Mouse (Mus musculus) common myeloid progenitor, adult 5-6 weeks (primary cell): ENCODE data around the gene Kcnab3. TPM values are rescaled to one million over a fixed set of nuclear protein-coding genes. Genes with fewer than 3 reads are reported as not detected.

Source experiments
- ATAC-seq: replicated peaks from 2 replicates; pipeline ENCODE4 v1.8.0; 2016; ENCODE audit warnings: low read depth, mild to moderate bottlenecking, moderate TSS enrichment, inconsistent platforms; ENCODE audit not compliant: poor library complexity, severe bottlenecking
- total RNA-seq: library from RNA; stranded (forward); fragments of 200-1000, 187-1606 nt; gene quantifications from 2 replicates; pipeline ENCODE4 v1.2.3, GENCODE M21; 2017

Gene Kcnab3
- total RNA-seq, 1 experiment from 2014 or later = 0.05 TPM

DNA sequence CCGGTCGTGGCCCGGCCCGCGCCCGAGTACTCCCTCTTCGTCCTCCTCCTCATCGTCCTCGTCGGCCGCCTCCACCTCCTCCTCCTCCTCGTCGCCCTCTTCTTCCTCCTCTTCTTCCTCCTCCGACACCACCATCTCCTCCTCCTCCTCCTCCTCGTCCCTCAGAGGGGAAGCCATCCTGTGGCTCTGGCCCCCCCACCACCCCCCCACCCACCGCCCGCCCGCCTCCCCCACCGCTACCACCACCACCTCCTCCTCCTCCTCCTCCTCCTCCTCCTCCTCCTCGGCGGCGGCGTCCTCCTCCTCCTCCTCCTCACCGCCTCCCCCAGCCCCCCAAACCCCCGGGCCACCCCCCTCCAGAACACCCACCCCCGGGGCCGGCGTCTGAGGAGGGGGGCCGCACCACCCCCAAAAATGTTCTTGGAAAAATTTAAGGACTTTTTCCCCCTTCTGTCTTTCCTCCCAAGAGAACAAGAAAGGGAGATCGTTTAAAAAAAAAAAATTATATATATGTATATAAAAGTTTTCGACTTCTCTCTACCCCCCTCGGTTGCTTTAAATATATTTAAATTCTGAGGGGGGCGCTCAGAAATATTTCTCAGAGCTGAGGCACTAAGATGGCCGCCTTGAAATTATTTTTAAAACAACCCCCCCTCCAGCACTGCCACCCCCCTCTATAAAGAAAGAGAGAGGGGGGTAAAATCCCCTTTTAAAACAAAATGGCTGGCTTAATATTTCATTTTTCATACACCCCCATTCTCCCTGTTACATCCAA, 43.3 kb downstream of the Kcnab3 start, which contains the start of gene Chd3:
Gene Chd3, minus strand, starts transcription at position 192 of the 775 bp plus-strand sequence.
- ATAC-seq = no peak

DNA sequence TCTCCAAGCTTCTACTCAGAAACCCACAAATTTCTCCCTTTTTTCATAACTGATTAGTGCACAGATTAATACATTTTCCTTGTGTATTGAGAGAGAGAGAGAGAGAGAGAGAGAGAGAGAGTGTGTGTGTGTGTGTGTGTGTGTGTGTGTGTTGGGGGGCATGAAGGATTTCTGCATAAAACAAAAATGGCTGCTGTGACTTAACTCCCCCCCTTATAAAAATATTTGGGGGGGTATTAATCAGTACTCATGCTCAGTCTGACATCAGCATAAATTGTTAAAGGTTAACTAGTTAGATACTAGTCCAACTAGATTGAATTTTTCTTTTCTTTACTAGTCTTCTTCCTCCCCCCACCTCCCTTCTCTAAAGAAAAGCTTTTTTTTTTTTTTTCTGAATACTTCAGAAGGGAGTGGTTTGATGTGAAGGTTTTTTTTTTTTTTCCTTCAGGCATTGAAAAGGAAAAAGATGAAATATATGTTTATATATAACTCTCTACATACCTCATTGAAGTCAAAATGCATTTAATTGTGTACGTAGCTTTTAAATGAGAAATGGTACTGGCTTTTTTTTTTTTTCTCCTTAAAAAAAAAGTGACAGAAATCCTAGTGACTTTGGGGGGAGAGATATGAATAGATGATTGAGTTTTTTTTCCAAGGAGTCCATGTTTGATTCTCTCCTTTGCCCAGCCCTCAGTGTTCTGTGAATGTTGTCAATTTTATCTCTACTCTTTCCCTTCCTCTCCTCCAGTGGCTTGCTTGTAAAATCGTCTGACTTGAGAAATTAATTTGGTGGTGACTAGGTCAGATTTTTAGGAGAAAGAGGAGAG, 44.1 kb downstream of the Kcnab3 start:
- no peak for ATAC-seq

DNA sequence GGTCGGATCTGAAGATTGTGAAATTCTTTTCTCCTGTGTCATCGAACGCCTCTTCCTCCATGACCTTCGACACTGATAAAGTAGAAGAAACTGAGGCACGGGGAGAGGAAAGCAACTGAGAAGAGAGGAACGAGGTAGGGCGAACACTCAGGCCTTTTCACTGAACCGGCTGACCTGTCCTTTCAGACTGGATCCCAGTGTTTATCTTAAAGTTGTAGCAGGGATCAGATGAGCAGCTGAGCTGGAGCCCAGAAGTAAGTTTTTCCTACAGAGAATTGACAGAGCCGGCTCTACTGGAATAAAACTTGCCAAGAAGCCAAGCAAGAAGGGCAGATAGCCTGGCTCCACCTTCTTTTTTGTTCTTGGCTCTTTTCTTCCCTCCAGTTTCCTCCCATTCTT, 44.8 kb downstream of the Kcnab3 start:
- no peak for ATAC-seq

DNA sequence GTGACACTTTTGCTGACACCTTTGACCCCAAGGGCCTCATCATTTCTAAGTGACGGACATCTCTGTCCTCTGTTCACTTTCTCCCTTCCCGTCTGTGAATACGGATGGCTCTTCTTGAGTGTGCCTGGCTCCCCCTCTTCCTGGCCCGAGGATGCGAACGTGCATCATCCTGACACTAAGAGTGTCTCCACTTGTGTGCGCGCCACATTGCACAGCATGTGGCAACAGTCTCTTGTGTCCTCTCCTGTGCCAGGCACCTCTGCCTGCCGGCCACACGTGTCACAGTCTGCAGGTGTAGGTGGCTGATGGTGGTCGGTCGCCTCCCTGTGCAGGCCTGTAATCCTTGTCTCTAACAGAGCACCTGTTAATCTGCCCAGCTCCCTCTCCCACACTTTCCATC, 45.5 kb downstream of the Kcnab3 start:
- no peak for ATAC-seq

DNA sequence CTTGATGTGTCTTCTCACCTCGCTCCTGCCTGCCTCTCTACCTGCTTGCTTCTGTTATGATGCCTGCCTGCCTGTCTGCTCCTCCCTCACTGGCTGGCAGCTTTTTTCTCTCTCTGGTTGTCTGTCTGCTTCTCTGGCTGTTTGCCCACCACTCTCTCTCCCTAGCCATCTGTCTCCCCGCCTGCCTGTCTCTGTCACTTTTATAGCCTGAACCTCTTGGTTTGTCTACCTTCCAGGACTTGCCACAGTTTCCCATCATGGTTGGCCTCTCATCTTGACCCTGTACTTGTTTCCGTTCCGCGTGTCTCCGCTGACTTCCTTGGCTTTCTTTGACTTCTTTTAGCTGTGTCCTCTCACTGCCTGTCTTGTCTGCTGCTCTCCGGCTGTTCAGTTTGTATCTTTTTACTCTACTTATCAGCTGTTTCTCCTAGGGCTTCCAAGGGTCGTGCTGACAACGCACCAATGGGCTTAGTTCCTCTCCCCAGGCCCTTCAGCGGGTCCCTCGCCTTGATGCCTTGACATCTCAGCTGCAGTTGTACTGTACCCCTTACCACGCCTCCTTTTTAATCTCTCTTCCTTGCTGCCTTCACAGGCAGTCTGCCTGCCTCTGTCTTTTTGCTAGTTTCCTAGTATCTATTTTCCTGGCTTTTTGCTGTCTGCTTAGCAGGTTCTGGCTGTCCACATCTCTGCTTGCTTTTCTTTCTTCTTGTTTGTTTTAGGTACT, 46.2 kb downstream of the Kcnab3 start:
- peak; percentile 48; the same call in 1 of the 2 replicates for ATAC-seq

DNA sequence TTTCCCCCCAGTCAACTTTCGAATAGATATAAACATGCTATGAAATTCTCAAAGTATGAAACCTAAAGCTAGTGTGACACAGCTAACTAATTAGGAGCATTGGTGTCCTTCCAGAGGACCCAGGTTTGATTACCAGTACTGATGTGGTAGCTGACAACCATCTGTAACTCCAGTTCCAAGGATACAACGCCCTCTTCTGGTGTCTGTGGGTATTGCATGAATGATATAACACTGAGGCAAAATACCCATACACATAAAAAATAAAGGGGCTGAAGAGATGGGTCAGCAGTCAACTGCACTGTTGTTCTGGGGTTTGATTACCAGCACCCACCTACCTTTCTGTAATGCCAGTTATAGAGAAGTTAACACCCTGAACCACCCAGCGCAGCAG, 46.7 kb downstream of the Kcnab3 start:
- no peak for ATAC-seq

DNA sequence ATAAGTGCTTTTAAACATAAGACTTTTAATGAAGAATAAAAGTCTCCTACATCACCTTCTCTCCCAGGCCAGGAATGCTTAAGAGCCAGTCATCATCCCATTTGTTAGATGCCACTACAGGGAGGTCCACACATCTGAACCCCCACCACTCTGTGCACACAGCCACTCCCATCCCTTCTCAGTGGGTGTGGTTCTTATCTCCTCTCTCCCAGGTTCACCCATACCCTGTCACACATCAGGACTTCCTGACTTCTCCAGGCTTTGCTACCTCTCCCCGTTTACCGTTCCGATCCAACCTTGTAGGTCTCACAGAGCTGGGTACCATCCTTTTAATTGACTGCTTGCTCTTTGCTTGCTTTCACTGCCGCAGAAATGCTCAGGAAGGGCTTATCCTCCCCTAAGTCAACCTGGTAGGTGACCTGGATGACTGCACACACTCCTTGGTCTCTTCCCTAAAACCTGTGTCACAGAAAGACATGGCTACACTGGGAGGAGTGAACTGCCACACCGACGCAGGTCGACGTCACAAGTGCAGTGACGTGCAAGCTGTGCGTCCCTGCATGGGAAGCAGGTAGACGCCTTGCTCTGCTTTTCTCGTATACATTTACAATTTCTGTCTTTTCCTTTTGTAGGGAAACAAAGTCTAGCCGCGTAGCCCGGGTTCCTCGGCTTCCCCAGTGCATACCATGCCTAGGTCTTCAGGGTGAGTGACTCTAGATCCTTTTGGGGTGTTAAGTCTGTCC, 47.3 kb downstream of the Kcnab3 start:
- no peak for ATAC-seq

DNA sequence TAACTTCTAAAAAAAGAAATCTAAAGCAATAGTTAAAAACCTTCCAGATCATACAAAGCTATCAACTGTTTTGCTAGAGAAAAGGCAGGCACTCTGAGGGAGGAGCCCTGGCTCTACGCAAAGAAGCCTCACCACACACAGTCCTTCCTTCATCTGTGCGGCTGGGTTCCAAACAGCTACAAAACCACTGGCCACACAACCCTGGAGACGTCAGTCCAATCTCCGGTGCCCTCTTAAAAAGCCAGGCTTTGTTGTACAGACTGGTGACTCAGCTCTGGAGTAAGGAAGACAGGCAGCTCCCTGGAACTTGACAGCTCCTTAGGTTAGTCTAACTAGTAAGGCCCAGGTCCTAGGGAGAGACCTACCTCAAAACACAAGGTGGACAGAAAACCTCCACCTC, 49.6 kb downstream of the Kcnab3 start:
- ATAC-seq = peak; percentile 33; the same call in 1 of the 2 replicates

DNA sequence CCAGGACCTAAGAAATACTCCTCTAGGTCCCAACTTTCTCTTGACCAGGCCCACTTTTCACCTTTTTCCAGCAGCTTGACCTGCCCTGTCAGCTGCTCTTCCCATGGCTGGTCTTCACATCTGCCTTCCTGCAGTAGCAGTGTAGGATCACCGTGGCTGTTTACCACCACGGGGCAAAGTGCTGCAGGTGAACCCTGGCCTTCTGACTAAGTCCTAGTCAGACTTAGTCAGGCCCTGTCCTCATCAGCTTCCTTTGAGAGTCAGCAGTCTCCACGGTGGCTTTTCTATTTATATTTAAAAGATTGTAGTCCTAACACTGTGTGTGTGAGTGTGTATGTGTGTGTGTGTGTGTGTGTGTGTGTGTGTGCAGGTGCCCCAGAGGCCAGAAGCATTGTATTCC, 51.7 kb downstream of the Kcnab3 start:
- ATAC-seq = no peak

DNA sequence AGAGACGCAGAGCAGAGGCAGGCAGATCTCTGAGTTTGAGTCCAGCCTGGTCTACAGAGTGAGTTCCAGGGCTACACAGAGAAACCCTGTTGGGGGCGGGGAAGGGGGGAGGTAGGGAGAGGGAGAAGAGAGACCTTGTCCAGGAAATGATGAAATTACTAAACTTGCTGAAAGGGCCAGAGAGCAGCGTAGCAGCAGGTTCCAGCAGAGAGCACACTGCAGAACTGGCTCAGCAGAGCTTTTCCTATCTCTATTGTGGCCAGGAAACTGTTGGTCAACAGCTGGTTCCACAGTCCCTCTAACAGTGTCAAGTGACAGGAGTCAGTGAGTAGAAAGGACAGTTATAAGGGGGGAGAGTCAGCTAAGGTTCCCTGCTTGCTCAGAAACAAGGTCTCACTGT, 53.5 kb downstream of the Kcnab3 start:
- ATAC-seq = peak; percentile 74; the same call in 1 of the 2 replicates

DNA sequence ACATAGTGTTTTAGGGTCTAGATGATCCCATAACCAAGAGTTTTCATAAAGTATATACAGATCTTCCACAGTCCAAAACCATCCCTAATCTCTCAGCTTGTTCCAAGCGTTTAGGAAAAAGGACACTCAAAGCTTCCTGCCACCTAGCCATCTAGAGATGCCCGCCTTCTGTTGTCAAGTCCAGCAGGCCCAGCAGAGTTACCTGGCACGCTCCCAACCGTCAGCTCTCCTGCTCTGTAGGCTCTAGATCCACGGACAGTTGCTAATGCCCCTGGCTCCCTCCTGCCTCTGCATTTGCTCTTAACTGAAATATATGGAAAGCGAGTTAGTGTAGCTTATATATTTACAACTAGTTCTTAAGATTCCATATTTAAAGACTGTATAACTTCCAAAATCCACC, 55.3 kb downstream of the Kcnab3 start:
- ATAC-seq = no peak

Other genes starting within 250 kb of the Kcnab3 start
- gene Vamp2, start 237.8 kb upstream of the Kcnab3 start, total RNA-seq = 7.1 and 10.0 TPM in 2 replicates
- 9.3 and 16.9 TPM in 2 replicates for gene Per1, start 231.0 kb upstream of the Kcnab3 start, total RNA-seq
- gene Hes7, start 205.9 kb upstream of the Kcnab3 start, total RNA-seq = not detected in 2 replicates
- not detected in 2 replicates for gene 9130213A22Rik, start 203.7 kb upstream of the Kcnab3 start, total RNA-seq
- 6.9 TPM in 1 of 2 replicates, not detected in the other for gene Aloxe3, start 200.4 kb upstream of the Kcnab3 start, total RNA-seq
- not detected in 2 replicates for gene Alox12b, start 169.3 kb upstream of the Kcnab3 start, total RNA-seq
- not detected in 2 replicates for gene Alox8, start 128.4 kb upstream of the Kcnab3 start, total RNA-seq
- gene Gucy2e, start 89.2 kb upstream of the Kcnab3 start, total RNA-seq = 0.14 TPM in 1 of 2 replicates, not detected in the other
- gene Cntrob, start 2.5 kb upstream of the Kcnab3 start, total RNA-seq = 20.3 and 26.5 TPM in 2 replicates
- gene Trappc1, start 2.3 kb upstream of the Kcnab3 start, total RNA-seq = 75.4 and 87.8 TPM in 2 replicates
- 8.3 and 9.0 TPM in 2 replicates for gene Rnf227, start 14.2 kb downstream of the Kcnab3 start, total RNA-seq
- gene Chd3, start 43.1 kb downstream of the Kcnab3 start, total RNA-seq = 64.5 and 68.0 TPM in 2 replicates
- gene Naa38, start 69.2 kb downstream of the Kcnab3 start, total RNA-seq = 181 and 216 TPM in 2 replicates
- gene Cyb5d1, start 69.4 kb downstream of the Kcnab3 start, total RNA-seq = 35.5 and 37.6 TPM in 2 replicates
- 0.46 TPM in 1 of 2 replicates, not detected in the other for gene Tmem88, start 72.0 kb downstream of the Kcnab3 start, total RNA-seq
- gene Kdm6b, start 87.4 kb downstream of the Kcnab3 start, total RNA-seq = 3.5 and 6.6 TPM in 2 replicates
- gene Dnah2, start 222.9 kb downstream of the Kcnab3 start, total RNA-seq = 0.68 TPM in 1 of 2 replicates, not detected in the other
- 0.55 TPM in 1 of 2 replicates, not detected in the other for gene Efnb3, start 233.9 kb downstream of the Kcnab3 start, total RNA-seq